Mouse (Mus musculus): Measurements from ENCODE around the gene Mast1. TPM values are rescaled to one million over a fixed set of nuclear protein-coding genes. Genes with fewer than 3 reads are reported as not detected.

The Mast1 gene
- 10 to 100 TPM; 71.8 to 73.3 TPM for total RNA-seq (2021)
- long read RNA-seq, full-length matches to known transcripts = 18 of 49 reads
- long read RNA-seq, partial matches to known transcripts = 20 of 49 reads
- long read RNA-seq, other reads (novel, unspliced or antisense) = 11 of 49 reads

DNA sequence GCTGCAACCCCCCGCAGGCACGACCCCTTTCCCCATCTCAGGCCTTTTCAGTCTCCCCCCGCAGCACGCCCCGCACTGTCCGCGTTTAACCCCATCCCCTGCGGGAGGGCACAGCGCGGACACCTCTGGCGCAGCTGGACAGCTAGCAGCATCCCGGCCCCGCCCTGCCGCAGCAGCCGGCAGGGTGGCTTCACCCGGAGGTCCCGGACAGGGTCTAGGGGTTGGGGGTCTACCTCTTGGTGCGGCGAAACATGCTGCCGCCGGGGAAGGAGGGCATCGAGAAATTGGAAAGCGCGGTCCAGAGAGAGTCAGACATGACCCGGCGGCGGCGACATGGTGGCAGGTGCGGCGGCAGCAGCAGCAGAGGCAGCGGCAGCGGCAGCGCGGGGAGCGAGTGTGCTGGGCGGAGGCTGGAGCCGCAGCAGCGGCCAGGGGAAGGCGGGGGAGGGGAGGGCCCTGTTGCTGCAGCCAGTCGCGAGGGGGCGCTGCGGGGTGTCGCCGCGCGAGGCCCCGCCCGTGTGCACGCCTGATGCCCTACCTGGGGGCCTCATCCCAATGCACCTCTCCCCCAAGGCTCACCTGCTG lies at the start of gene Mast1:
Mast1 (minus strand) TSS at position 398 of the 585 bp plus-strand sequence.
- DNase-seq (ENCODE audit: low spot score in 2 of 2) = peak; percentile 61 to 75

DNA sequence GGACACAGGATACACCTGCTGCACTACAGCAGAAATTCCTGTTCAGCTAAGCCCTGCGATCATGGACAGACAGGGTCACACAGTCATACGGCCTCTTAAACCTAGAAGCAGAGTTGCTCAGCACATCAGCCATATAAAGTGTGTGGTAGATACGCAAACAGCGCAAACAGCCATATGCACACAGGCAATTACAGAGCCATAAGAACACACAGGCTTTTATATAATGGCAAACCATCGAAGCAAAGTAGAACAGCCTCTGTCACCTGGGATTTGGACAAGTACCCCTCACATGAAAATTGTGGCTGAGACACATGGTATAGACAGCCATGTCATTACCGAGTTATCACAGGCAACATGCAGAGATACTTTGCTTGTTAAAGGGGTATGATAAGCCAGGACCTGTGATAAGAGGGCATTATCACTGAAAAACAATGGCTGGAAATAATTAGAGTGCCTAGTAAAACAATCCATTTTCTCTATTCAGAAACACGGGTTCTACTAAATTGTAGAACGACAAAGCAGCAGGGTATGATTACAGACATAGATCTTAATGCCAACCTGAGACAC lies 49.3 kb upstream of the Mast1 start:
- no peak for DNase-seq (ENCODE audit: low spot score in 2 of 2)

DNA sequence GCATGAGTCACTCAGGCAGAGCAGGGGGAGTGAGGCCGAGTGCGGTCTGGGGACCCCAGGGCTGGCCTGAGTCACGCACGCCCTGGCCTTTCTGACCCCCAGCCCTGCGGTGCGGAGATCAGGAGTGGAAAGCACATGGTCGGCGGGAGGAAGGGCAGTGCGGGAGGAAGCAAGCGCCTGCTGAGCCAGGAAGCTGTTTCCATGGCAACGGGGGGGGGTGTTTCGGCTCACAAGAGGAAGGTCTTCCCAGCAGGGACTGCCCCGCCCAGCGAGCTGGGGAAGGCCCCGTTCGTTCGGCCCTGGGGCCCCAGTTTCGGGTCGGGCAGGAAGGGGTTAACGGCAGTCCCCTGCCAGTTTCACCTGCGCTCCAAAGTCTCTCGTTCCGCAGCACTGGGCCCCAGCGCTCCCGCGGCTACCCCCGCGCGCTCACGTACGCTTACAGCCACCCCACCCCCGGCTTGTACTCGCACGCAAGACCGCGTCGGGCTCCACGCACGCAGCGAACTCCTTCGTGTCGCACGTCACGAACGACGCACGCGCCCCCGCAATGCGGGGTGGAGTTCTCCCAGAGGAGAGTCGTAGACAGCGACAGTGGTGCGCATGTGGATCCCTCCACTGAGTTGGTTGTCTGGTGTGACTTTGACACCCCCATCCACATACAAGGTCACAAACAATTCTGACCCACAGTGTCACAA lies 48.7 kb upstream of the Mast1 start:
- peak; percentile 95 to 96 for DNase-seq (ENCODE audit: low spot score in 2 of 2)

DNA sequence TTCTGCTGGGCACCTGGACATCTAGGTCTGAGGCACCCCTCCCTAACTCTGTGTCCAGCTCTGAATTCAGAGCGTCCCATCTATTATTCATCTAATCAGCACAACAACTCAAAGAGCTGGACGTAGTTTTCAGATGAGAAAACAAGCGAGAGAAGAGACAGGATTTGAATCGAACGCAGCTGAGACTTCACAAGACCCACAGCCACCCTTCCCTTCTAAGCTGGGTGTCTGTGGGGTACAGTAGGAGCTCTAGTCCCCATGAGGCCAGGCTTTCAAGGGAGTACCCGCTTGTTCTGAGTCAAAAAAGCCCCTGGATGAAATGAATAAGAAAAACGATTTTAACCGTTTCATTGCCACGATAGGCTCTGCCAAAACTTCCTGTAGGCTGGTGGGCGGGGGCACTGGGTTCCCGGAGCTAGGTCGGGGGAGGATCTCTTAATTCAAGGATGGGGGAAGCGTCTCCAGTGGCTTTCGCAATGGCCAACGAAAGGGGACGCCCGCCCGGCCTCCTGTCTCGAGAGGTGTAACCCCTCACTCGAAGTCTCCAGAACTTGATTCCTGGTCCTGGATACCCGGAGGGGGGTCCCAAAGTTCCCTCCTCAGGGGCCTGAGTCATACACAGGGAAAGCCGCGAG lies 48.0 kb upstream of the Mast1 start:
- DNase-seq (ENCODE audit: low spot score in 2 of 2) = peak in 1 of 2 experiments; percentile 54

DNA sequence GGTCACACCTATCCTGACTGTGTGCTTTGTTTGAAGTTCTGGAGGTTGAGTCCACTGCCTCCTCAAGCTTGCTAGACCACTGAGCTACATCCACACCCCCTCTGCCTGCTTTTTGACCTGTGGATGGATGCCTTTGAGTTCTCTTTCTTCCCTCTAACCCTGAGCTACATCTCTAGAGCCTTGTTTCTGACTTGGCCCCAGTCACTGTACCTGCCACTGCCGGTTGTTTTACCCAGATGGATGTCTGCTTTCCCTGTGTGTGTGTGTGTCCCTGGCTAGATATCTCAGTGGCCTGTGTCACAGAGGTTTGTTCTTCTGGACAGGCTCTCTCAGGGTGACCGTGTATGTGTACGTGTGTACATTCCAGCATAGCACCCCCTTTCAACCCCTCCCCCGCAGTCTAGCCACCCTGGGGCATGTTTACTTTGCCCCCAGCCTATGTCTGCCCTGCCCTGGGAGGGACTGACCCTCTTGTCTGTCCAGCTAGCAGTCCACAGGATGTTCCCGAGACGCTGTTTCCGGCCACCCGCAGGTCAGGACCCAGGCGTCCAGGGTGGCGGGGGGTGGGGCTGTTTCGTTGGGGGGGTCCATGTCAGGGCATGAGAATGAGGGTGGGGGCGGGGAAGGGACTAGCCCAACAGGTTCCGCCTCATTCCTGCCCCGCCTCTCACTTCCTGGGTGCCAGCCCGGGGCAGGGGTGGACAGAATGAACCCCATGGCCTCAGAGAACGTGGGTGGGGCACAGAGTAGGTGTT lies 47.3 kb upstream of the Mast1 start:
- no peak for DNase-seq (ENCODE audit: low spot score in 2 of 2)

DNA sequence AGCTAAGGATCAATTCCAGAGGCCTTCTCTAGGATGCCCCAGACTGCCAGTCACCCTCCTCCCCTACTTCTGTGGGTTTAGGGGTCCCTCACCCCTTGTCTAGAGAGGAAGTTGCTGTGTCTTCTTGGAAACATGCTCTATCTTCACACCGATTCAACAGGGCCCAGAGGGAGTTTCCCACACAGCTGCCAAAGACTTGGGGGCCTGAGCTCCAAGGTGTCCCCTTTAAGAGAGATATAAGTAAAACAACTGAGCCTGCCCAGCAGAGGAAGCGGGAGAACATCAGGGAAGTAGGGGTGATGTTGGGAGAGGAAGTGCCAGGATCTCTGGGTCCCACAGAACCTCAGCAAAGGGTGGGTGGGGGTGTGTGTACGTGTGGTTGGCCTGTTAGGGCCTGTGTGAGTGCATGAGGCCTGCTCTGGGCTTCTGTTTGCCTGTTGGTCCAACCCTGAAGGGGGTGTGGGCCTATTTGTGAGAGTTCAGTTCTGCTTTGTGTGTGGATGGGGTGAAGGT lies 45.4 kb upstream of the Mast1 start:
- DNase-seq (ENCODE audit: low spot score in 2 of 2) = no peak

DNA sequence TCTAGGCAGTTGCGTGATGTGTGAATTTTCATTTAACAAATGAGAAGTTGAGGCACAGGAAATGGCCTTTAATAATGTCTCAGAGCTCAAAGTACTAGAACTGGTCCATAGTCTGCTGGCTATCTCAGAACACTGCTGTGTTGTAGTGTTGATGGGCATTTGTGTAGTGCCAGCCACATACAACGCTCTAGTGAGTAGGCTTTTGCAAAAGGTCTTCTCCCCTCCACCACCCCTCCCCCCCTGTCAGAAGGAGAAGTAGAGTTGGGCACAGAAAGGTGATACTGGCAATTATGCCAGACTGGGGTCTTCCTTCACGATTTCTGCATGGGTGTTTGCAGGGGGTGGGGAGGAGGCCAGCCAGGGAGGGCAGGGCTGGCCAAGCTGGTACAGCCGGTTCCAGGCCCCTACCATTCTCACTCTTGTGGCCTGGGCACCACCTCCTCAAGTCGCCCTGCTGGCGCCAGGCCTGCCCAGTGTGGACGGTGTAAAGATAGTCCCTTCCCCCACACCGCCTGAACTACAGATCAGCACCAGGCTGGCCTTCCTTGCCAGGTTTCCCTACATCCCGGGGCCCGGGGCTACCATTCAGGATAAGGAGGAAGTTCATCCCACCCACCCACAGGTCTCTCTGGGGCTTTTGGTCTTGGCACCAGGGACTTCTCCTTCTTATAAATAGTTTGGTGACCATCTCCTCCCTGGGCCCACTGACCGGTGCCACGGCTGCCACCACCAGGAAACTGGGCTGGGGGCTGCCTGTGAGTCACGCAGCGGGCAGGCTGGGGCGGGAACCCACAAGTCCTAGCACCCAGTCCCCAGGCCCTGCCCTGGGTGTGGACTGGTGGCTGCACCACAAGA lies 44.7 kb upstream of the Mast1 start:
- DNase-seq (ENCODE audit: low spot score in 2 of 2) = no peak

DNA sequence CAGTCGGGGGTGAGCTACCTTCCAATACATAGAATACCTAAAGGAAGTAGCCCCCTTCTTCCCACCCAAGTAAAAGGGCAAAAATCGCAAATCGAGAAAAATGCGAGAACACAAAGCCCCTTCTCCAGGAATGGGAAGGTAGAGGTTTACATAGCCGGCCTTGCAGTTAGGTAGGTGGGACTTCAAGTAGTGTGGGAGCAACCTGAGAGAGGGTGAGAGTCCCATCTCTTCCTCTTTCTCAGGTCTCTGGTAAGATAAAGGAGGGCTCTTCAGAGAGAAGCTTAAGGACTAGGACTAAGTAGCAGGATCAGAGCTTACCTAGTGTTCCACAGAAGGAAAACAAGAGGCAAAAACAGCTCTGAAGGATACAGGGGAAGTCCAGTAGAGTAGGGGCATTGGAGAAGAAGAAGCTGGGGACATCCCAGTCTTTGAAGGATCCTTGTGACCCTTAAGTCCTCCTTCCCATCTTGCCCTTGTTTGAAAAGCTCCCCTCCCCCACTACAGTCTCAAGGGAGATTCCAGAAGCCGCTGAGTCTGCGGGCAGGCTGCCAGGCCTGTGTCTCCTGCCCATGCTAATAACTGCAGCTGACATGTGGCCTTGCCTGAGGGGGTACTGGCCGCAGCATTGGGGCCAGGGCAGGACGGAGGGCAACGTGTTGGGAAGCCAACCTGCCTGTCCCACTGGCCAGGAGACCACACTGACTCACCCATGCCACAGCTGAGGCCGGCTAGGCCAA lies 43.6 kb upstream of the Mast1 start:
- DNase-seq (ENCODE audit: low spot score in 2 of 2) = no peak

DNA sequence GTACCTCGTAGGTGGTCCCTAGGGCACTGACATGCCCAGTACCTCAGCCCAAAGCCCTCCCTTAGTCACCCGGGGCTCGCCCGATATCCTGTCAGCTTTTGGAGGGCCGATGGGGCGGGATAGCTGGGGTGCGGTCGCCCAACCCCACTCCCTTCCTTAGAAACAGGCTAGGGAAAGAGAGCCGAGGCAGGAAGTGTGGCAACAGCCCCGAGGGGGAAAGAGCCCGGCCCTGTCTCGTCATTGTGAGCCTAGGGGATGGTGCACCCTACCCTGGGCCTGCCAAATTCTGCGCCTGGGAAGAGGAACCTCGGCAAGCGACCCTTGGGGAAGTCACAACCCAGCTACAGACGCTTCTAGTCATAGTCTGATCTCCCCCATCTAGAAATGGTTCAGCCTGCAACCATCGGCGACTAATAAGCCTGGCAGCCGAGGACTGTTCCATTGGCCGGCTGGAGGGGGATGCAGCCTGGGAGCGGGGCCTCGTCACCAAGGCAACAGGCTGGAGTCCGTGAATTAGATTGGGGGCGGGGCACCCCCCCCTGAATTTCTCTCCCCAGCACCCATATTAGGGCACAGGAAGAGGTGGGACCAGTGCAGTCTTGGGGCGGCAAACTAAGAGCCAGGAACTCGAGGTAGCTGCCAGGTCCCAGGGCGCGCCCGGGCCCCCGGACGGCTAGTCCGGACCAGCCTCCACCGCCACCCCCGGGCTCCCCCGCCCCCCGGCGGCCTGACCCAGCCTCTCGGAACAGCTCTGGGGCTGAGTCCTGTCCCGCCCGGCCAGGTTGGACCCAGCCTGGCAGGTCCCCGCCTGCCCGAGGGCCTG lies 42.7 kb upstream of the Mast1 start:
- peak; percentile 94 to 96 for DNase-seq (ENCODE audit: low spot score in 2 of 2)

DNA sequence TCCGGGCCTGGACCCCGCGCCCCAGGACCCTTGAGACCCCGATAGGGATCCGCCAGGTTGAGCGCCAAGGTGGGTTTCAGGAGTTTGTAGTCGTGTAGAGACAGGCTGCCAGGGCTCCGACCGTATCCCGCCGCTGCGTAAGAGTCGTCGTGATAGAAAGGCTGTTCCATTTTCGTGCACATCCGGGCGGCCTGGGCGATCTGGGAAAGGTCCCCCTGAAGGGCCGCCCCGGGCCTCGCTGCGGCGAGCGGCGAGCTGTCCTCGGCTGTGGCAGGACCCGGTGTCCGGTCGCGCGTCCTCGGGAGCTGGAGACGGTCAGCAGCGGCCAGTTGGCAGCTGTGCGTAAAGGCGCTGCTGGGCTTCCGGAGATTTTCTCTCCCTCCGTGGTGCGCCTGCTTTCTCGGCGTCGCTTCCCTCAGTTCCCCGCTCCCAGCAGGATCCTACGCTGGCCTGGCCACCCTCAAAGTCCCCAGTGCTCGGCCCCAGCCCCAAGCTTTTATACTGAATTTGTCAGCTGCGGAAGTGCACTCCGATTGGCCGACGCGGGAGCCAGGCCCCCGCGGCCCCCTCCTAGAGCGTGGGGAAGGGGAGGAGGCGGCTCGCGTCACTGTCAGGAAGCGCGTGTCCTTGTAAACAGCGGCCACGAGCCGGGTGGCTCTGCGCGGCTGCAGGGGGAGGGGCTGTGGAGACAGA lies 41.2 kb upstream of the Mast1 start, which contains the start of gene Junb:
Junb (minus strand) TSS at position 471 of the 693 bp plus-strand sequence.
- peak; percentile 96 to 97 for DNase-seq (ENCODE audit: low spot score in 2 of 2)

DNA sequence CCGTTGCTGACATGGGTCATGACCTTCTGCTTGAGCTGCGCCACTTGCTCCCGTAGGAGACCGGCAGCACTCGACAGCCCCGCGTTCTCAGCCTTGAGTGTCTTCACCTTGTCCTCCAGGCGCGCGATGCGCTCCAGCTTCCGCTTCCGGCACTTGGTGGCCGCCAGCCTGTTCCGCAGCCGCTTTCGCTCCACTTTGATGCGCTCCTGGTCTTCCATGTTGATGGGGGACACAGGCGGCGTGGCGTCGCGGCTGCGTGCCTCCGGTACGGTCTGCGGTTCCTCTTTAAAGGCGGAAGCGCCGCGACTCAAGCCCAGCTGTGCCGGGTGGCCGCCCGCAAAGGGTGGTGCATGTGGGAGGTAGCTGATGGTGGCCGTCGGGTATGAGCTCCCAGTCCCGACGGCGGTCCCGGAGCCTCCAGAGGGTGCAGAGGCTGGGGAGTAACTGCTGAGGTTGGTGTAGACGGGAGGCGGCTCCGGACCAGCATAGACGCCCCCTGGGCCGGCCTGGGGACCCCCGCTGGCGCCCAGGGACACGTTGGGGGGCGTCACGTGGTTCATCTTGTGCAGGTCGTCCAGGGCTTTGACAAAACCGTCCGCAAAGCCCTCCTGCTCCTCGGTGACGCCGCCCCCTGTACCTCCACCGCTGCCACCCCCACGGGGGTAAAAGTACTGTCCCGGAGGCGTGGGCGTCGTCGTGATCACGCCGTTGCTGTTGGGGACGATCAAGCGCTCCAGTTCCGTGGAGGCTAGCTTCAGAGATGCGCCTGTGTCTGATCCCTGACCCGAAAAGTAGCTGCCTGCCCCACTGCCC lies 40.5 kb upstream of the Mast1 start:
- peak; percentile 51 to 74 for DNase-seq (ENCODE audit: low spot score in 2 of 2)

DNA sequence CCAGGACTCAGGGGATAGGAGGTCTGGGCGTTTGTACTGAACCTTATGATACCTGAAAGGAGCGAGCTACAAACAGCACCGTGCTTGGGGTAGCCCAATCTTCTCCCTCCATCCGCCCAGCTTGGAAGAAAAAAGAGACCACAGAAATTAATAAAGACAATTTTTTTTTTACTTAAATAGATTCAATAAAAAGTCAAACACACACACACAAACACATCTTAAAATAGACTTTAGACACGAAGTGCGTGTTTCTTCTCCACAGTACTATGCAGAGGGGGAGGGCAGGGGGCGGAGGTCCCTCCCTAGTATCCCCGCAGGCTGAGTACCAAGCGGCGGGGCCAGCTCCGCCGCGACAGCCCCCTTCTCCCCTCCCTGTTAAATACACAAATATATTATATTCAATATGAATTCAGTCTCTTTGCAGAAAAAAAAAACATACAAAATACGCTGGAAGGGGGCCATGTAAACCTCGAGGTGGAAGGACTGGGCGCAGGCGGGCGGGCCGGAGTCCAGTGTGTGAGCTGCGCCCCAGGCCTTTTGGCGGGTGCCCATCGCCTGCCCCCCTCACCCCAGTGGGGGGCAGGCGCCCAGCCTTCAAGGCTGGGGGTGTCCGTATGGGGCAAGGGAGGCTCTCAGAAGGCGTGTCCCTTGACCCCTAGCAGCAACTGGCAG lies 39.7 kb upstream of the Mast1 start:
- DNase-seq (ENCODE audit: low spot score in 2 of 2) = no peak

DNA sequence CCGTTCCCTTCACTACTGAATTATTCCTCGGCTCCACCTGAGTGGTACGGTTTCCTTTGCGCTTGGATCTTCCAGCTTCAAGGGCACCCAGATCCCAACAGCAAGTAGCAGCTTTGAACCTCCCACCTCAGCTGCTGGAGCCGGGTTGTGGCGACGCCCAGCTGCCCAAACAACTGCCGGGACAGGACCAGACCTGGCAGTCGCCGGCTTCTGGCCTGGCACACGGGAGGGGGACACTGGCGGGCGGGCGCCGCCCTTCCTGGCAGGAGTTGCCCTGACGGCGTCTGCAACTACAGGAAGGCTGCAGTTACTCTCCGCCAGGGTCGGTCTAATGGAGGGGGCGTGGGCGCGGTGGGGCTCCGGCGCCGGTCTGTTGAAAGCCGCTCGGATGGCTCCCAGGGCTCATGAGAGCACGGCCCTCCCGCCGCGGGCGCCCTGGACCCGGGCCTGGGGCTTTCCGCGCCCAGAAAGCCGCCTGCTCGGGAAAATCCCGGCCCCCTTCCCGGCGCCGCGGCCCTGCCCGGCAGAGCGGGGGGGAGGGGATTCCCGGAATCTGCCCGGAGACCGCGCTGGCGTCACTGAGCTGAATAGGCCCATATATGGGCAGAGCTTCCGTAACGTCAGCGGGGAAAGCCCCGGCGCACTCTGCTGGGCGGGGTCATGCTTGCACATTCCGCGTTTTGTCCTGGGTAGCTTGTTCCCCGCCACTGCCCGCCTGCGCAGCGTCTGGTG lies 39.0 kb upstream of the Mast1 start:
- peak; percentile 95 to 98 for DNase-seq (ENCODE audit: low spot score in 2 of 2)

DNA sequence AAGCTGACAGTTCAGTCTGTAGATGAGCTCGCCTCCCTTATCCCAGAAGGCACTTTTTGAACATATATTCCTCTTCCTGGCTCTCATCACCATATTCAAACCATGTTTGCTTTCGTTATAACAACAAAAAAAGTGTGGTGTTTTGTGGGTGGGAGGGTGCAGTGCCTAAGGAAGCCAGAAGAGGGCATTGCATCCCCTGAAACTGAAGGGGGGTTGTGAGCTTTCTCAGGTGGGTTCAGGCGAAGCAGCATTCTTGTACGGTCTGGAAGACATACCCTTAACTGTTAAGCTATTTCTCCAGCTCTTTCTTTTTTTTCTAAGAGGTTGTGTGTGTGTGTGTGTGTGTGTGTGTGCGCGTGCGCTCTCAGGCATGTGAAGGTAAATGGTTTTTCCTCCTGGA lies 38.3 kb upstream of the Mast1 start:
- peak; percentile 58 to 73 for DNase-seq (ENCODE audit: low spot score in 2 of 2)

DNA sequence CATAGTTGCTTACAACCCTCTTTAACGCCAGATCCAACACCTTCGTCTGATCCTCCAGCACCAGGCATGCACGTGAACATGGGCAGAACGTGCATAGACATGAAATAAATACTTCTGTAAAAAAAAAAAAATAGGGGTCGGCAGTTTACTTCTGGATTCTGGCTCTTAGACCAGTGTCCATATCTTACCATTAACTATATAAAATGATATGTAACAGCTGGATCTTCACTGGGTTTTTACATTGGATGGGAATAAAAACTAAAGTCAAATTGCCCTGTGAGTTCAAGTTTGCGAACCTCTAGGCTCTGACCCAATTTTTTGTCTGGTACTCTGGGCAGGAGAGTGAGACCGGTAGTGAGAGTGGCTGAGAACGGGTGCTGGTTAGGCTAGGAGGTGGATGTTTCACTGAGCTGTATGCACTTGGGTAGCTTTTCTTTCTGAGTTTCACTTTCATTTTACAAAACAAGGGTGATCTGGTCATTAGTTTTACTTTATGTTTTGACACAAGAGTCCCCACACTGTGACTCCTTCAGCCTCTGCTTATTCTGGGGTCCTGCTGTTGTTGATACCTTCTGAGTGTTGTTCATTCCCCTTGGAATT lies 37.5 kb upstream of the Mast1 start:
- no peak for DNase-seq (ENCODE audit: low spot score in 2 of 2)
